Comparison of ENCODE assay signal across 8 mouse cellular contexts in the genomic region with DNA sequence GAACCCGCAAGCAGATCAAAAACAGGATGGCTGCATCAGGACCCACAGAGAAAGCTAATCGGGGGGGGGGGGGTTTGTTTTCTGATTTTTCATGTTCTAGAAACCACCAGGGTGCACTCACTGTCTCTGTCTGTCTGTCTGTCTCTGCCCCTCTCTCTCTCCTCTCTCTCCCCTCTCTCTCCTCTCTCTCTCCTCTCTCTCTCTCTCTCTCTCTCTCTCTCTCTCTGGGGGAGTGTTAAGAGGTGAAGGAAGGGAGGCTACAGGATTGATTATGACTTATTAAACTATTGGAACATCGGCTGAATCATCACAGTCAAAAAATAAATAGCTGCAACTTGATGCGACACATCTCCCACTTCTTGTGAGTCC. TPM values are rescaled to one million over a fixed set of nuclear protein-coding genes. Genes with fewer than 3 reads are reported as not detected.
A peak's percentile ranks its signal among the peaks of the same experiment; 100 is the strongest.
DNase-seq lines count a peak whose midpoint lies in the region; ATAC-seq lines count a peak whose summit lies in the region.

No protein-coding gene starts in this region.

- ATAC-seq in kidney, embryonic 14.5 days (ENCODE audit: low FRiP score, low TSS enrichment): no peak
- ATAC-seq in embryonic facial prominence, embryonic 11.5 days (replicated peaks; ENCODE audit: insufficient number of reproducible peaks, low FRiP score, low TSS enrichment, low read depth): no peak
- ATAC-seq in intestine, embryonic 14.5 days (replicated peaks; ENCODE audit: low FRiP score, low TSS enrichment, low read depth): no peak
- ATAC-seq in midbrain, embryonic 16.5 days: no peak
- ATAC-seq in CD4-positive, CD25-positive, alpha-beta regulatory T cell, adult 4 months: no peak

- peaks cover 27% of the 10 kb centered on the region for H3K27me3 ChIP-seq in kidney, embryonic 14.5 days (ENCODE audit: control insufficient read depth, insufficient read depth, low read length)
- H3K27me3 ChIP-seq in embryonic facial prominence, embryonic 11.5 days (ENCODE audit: control insufficient read depth, insufficient read depth, low read length): peaks cover 26% of the 10 kb centered on the region
- H3K27me3 ChIP-seq in intestine, embryonic 14.5 days (replicated peaks; ENCODE audit: control insufficient read depth, insufficient read depth, low read length): peaks cover 46% of the 10 kb centered on the region
- H3K27me3 ChIP-seq in midbrain, embryonic 16.5 days (ENCODE audit: control insufficient read depth, insufficient read depth, low read depth, low read length): peaks cover 16% of the 10 kb centered on the region

- H3K36me3 ChIP-seq in kidney, embryonic 14.5 days (ENCODE audit: control insufficient read depth, insufficient read depth, low read length): no peaks in the 10 kb centered on the region
- no peaks in the 10 kb centered on the region for H3K36me3 ChIP-seq in embryonic facial prominence, embryonic 11.5 days (replicated peaks; ENCODE audit: control insufficient read depth, insufficient read depth, low read depth, low read length)
- no peaks in the 10 kb centered on the region for H3K36me3 ChIP-seq in intestine, embryonic 14.5 days (ENCODE audit: control insufficient read depth, insufficient read depth, low read length)
- H3K36me3 ChIP-seq in midbrain, embryonic 16.5 days (ENCODE audit: control insufficient read depth, insufficient read depth, low read length): no peaks in the 10 kb centered on the region

- WGBS in kidney, embryonic 14.5 days: 12% methylated on average over 4 of the region's 4 CpGs
- WGBS in embryonic facial prominence, embryonic 11.5 days: 23% methylated on average over 4 of the region's 4 CpGs
- 31% methylated on average over 4 of the region's 4 CpGs for WGBS in intestine, embryonic 14.5 days
- WGBS in midbrain, embryonic 16.5 days: 17% methylated on average over 4 of the region's 4 CpGs

- peak overlapping the region; percentile 95 for H3K4me2 ChIP-seq in kidney, embryonic 14.5 days (replicated peaks; ENCODE audit: low read depth, low read length)
- peak overlapping the region; percentile 97 for H3K4me2 ChIP-seq in embryonic facial prominence, embryonic 11.5 days (ENCODE audit: low read depth, low read length)
- H3K4me2 ChIP-seq in intestine, embryonic 14.5 days (ENCODE audit: low read length): peak overlapping the region; percentile 84
- peak overlapping the region; percentile 90 for H3K4me2 ChIP-seq in midbrain, embryonic 16.5 days (ENCODE audit: low read length)

- no peak overlapping the region for H3K9ac ChIP-seq in kidney, embryonic 14.5 days (ENCODE audit: low read depth, low read length)
- no peak overlapping the region for H3K9ac ChIP-seq in embryonic facial prominence, embryonic 11.5 days (replicated peaks; ENCODE audit: low read length)
- no peak overlapping the region for H3K9ac ChIP-seq in intestine, embryonic 14.5 days (ENCODE audit: low read length)
- peak overlapping the region; percentile 83; the same call in 1 of the 2 replicates for H3K9ac ChIP-seq in midbrain, embryonic 16.5 days (ENCODE audit: low read depth, low read length)

- no peaks in the 10 kb centered on the region for H3K9me3 ChIP-seq in kidney, embryonic 14.5 days (ENCODE audit: control insufficient read depth, low read length)
- no peaks in the 10 kb centered on the region for H3K9me3 ChIP-seq in embryonic facial prominence, embryonic 11.5 days (replicated peaks; ENCODE audit: control insufficient read depth, low read length)
- H3K9me3 ChIP-seq in intestine, embryonic 14.5 days (ENCODE audit: control insufficient read depth, low read length): no peaks in the 10 kb centered on the region
- H3K9me3 ChIP-seq in midbrain, embryonic 16.5 days (replicated peaks; ENCODE audit: control insufficient read depth, low read length, poor library complexity, severe bottlenecking): no peaks in the 10 kb centered on the region

- DNase-seq in kidney, postnatal 14 days: no peak
- no peak for DNase-seq in embryonic facial prominence, embryonic 11.5 days (ENCODE audit: low spot score)
- no peak for DNase-seq in intestine, embryonic 14.5 days (ENCODE audit: low spot score)
- no peak for DNase-seq in embryo, embryonic 11 days
- no peak for DNase-seq in gastrocnemius, postnatal 10 days

- H3K4me1 ChIP-seq in kidney, embryonic 14.5 days (ENCODE audit: control insufficient read depth, insufficient read depth, low read length): peaks cover 24% of the 10 kb centered on the region
- peaks cover 9% of the 10 kb centered on the region for H3K4me1 ChIP-seq in embryonic facial prominence, embryonic 11.5 days (ENCODE audit: control insufficient read depth, insufficient read depth, low read length)
- peaks cover 17% of the 10 kb centered on the region for H3K4me1 ChIP-seq in intestine, embryonic 14.5 days (replicated peaks; ENCODE audit: control insufficient read depth, insufficient read depth, low read length)
- peaks cover 25% of the 10 kb centered on the region for H3K4me1 ChIP-seq in midbrain, embryonic 16.5 days (ENCODE audit: control insufficient read depth, insufficient read depth, low read length)

- peak overlapping the region; percentile 45 for H3K4me3 ChIP-seq in kidney, embryonic 14.5 days (ENCODE audit: low read length)
- peak overlapping the region; percentile 44 for H3K4me3 ChIP-seq in embryonic facial prominence, embryonic 11.5 days (ENCODE audit: low read depth, low read length)
- H3K4me3 ChIP-seq in intestine, embryonic 14.5 days (ENCODE audit: low read depth, low read length): peak overlapping the region; percentile 40
- H3K4me3 ChIP-seq in midbrain, embryonic 16.5 days (ENCODE audit: low read depth, low read length): peak overlapping the region; percentile 64

- H3K27ac ChIP-seq in kidney, embryonic 14.5 days (ENCODE audit: low read depth, low read length): no peak overlapping the region
- H3K27ac ChIP-seq in embryonic facial prominence, embryonic 11.5 days (replicated peaks; ENCODE audit: low read depth, low read length): no peak overlapping the region
- H3K27ac ChIP-seq in intestine, embryonic 14.5 days (ENCODE audit: low read depth): no peak overlapping the region
- no peak overlapping the region for H3K27ac ChIP-seq in midbrain, embryonic 16.5 days (ENCODE audit: low read length)

RNA-seq across cellular contexts. Expression of gene Sstr2, which starts 0.9 kb away (rescaled TPM):
- polyA plus RNA-seq in kidney, embryonic 14.5 days (2014; fragmentation: Nextera tagmentation; extraction: Ambion mirVana): 0.28 and 0.33 TPM in 2 replicates
- 3.3 and 3.4 TPM in 2 replicates for polyA plus RNA-seq in embryonic facial prominence, embryonic 11.5 days (2014; fragmentation: Nextera tagmentation; extraction: Ambion mirVana)
- polyA plus RNA-seq in intestine, embryonic 14.5 days (2014; fragmentation: Nextera tagmentation; extraction: Ambion mirVana): 0.30 and 0.47 TPM in 2 replicates
- 15.5 and 17.3 TPM in 2 replicates for polyA plus RNA-seq in midbrain, embryonic 16.5 days (2015; fragmentation: Nextera tagmentation; extraction: Ambion mirVana)
- 1 to 10 TPM in 1 of 2 experiments, under 1 TPM in 1; 0.12 to 1.3 TPM for total RNA-seq in gastrocnemius, postnatal 10 days (2021)
- polyA plus RNA-seq in CD4-positive, CD25-positive, alpha-beta regulatory T cell, adult 4 months (2017; shearing (Covaris generic)): under 1 TPM in 1 of 2 experiments, not detected in 1; 0.35 TPM

RNA-seq across cellular contexts. Expression of gene Cog1, which starts 30.7 kb away (rescaled TPM):
- 16.6 and 29.3 TPM in 2 replicates for polyA plus RNA-seq in kidney, embryonic 14.5 days (2014; fragmentation: Nextera tagmentation; extraction: Ambion mirVana)
- 26.1 and 28.4 TPM in 2 replicates for polyA plus RNA-seq in embryonic facial prominence, embryonic 11.5 days (2014; fragmentation: Nextera tagmentation; extraction: Ambion mirVana)
- polyA plus RNA-seq in intestine, embryonic 14.5 days (2014; fragmentation: Nextera tagmentation; extraction: Ambion mirVana): 25.2 and 25.7 TPM in 2 replicates
- 32.4 and 36.3 TPM in 2 replicates for polyA plus RNA-seq in midbrain, embryonic 16.5 days (2015; fragmentation: Nextera tagmentation; extraction: Ambion mirVana)
- total RNA-seq in gastrocnemius, postnatal 10 days (2021): 10 to 100 TPM; 20.1 to 25.0 TPM
- polyA plus RNA-seq in CD4-positive, CD25-positive, alpha-beta regulatory T cell, adult 4 months (2017; shearing (Covaris generic)): 10 to 100 TPM; 15.4 to 19.3 TPM

RNA-seq across cellular contexts. Expression of gene Slc39a11, which starts 31.6 kb away (rescaled TPM):
- polyA plus RNA-seq in kidney, embryonic 14.5 days (2014; fragmentation: Nextera tagmentation; extraction: Ambion mirVana): 11.3 and 16.4 TPM in 2 replicates
- 12.5 and 14.5 TPM in 2 replicates for polyA plus RNA-seq in embryonic facial prominence, embryonic 11.5 days (2014; fragmentation: Nextera tagmentation; extraction: Ambion mirVana)
- 24.0 and 24.4 TPM in 2 replicates for polyA plus RNA-seq in intestine, embryonic 14.5 days (2014; fragmentation: Nextera tagmentation; extraction: Ambion mirVana)
- 37.6 and 38.5 TPM in 2 replicates for polyA plus RNA-seq in midbrain, embryonic 16.5 days (2015; fragmentation: Nextera tagmentation; extraction: Ambion mirVana)
- total RNA-seq in gastrocnemius, postnatal 10 days (2021): 1 to 10 TPM; 4.9 to 7.2 TPM
- 10 to 100 TPM; 12.0 to 17.9 TPM for polyA plus RNA-seq in CD4-positive, CD25-positive, alpha-beta regulatory T cell, adult 4 months (2017; shearing (Covaris generic))
